Mouse (Mus musculus) E14TG2a.4 (cell line): ENCODE measurements around the gene Sh3d21.

ENCODE experiments used
- CTCF ChIP-seq: conservative IDR thresholded peaks from 2 replicates; pipeline ENCODE4 v1.5.1; 2014; ENCODE audit warnings: low read length
- NANOG ChIP-seq: IDR thresholded peaks from 2 replicates; pipeline ENCODE4 v1.6.1; 2014; ENCODE audit warnings: borderline replicate concordance, low read length, mixed read lengths
- POU5F1 ChIP-seq: IDR thresholded peaks from 2 replicates; pipeline ENCODE4 v1.6.1; 2014; ENCODE audit warnings: low read length, borderline replicate concordance

GRCm38 (mm10) chr4:126204661-126205230 is 41.5 kb upstream of the Sh3d21 start:
- TF ChIP-seq CTCF (no peak), NANOG (no peak), POU5F1 (no peak)
